Mouse (Mus musculus) ES-E14 (cell line): ENCODE data around the gene Etnppl.

Experiments used
- CHD2 ChIP-seq: IDR thresholded peaks from 2 replicates; pipeline ENCODE4 v1.6.1; 2014; ENCODE audit warnings: mild to moderate bottlenecking, low read depth, low read length, inconsistent platforms
- HCFC1 ChIP-seq: IDR thresholded peaks from 2 replicates; pipeline ENCODE4 v1.6.1; 2012; ENCODE audit warnings: low read length, inconsistent platforms, borderline replicate concordance; ENCODE audit not compliant: insufficient read depth
- ZC3H11A ChIP-seq: IDR thresholded peaks from 2 replicates; pipeline ENCODE4 v1.6.1; 2012; ENCODE audit warnings: low read depth, mild to moderate bottlenecking, inconsistent platforms, low read length, borderline replicate concordance

DNA sequence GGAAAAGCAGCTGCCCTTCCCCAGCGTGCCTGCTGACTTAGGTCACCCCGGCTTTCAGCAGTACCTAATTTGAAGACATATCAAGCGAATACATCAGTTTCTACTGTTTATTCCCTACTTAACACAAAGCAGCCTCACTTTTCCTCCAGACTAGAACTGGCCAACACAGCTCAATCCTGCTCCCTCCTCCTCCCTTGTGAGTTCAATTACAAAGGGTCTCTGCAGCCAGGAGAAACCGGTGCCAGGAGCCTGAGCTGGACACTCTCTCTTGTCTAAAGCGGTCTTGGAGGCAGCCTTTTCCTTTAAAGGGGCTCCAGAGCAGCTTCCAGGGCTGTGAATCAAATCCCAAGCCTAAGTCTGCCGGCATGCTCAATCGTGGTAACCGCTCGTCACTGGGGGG lies 64.9 kb downstream of the Etnppl start:
- TF ChIP-seq ZC3H11A = no peak
- no peak for TF ChIP-seq CHD2
- no peak for TF ChIP-seq HCFC1
